Mouse (Mus musculus) hindbrain, embryonic 10.5 days (tissue): ENCODE measurements around the gene Acot1. TPM values are rescaled to one million over a fixed set of nuclear protein-coding genes. Genes with fewer than 3 reads are reported as not detected.
"Not testable (repeated sequence)": the region's sequence is repeated elsewhere in the genome, so short reads cannot be mapped to it uniquely, and the experiment has no call there.

Source experiments
- DNase-seq: peaks from one replicate; pipeline ENCODE4 v3.0.0-alpha.2; 2017; ENCODE audit warnings: low spot score
- H3K27ac ChIP-seq: fragments of 300-500 bp; sonication (generic); 2 replicates; pipeline ENCODE4 v1.5.1; 2016; ENCODE audit warnings: mild to moderate bottlenecking, moderate library complexity
- H3K27me3 ChIP-seq: fragments of 300-500 bp; sonication (generic); 2 replicates; pipeline ENCODE4 v1.6.1; 2016; ENCODE audit warnings: mild to moderate bottlenecking; ENCODE audit not compliant: poor library complexity, insufficient read depth, severe bottlenecking
- H3K36me3 ChIP-seq: fragments of 300-500 bp; sonication (generic); 2 replicates; pipeline ENCODE4 v1.6.1; 2016; ENCODE audit warnings: mild to moderate bottlenecking, moderate library complexity
- H3K4me1 ChIP-seq: fragments of 300-500 bp; sonication (generic); replicated peaks from 2 replicates; pipeline ENCODE4 v1.6.1; 2016; ENCODE audit warnings: mild to moderate bottlenecking
- H3K4me3 ChIP-seq: fragments of 300-500 bp; sonication (generic); 2 replicates; pipeline ENCODE4 v1.5.1; 2016; ENCODE audit warnings: mild to moderate bottlenecking, moderate library complexity
- H3K9me3 ChIP-seq: fragments of 300-500 bp; sonication (generic); 2 replicates; pipeline ENCODE4 v1.6.1; 2016; ENCODE audit warnings: mild to moderate bottlenecking, moderate library complexity
- WGBS: fragments of 180-500 bp; shearing (Covaris S2); methylation state at CpG from one replicate; pipeline ENCODE4 v1.1.7; 2016; 5-methylcytosine and 5-hydroxymethylcytosine counted together
- polyA plus RNA-seq: library from polyadenylated mRNA; unstranded; fragments of >200 nt; fragmentation: Nextera tagmentation; extraction: Ambion mirVana; gene quantifications from 2 replicates; pipeline ENCODE4 v1.2.1, GENCODE M21; 2016

Gene Acot1
- polyA plus RNA-seq, 1 experiment from 2014 or later, result 45.3 TPM

DNA sequence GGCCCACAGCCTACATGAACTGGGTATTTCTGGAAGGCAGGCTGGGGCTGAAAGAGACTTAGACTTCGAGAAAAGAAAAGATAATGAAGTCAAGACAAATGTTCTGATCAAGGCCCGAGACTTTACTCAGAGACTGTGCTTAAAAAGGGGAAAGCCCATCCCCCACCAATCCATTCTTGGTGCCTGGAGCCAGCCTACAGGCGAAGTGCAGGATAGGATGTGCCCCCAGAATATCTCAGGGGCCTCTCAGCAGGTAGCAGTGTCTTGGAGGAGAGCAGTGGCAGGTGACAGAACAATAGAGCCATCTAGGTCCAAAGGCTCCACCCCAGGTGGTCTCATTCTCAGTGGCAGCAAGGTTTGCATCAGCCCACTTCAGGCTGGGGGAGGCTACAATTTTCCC is 19.0 kb downstream of the Acot1 start:
- H3K9me3 ChIP-seq, H3K4me1 ChIP-seq, H3K27ac ChIP-seq, H3K36me3 ChIP-seq, H3K4me3 ChIP-seq, DNase-seq, H3K27me3 ChIP-seq: not testable (repeated sequence)
- 47% methylated on average over 3 of the region's 3 CpGs for WGBS

DNA sequence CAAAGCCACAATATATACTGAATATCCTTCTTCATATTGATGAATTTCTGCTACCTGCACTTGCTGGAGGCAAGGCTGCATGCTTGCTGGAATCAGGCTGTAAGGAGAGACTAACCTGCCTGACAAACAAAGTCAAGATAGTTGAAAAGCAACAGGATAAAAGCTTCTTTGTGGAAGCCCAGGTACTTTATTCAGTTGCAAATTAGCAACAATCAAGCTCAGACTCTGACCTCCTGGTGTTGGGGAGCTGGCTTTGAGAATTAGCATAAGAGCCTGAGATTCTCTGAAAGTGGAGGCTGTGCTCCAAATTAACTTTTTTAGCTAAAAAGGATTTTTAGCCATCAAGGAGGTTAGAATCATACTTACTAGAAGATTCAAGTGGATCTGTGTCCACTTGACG is 19.8 kb downstream of the Acot1 start:
- not testable (repeated sequence) for H3K4me3 ChIP-seq, H3K9me3 ChIP-seq, H3K4me1 ChIP-seq, DNase-seq, H3K36me3 ChIP-seq, H3K27ac ChIP-seq, H3K27me3 ChIP-seq
- WGBS, result 87% methylated on average over 1 of the region's 1 CpGs

DNA sequence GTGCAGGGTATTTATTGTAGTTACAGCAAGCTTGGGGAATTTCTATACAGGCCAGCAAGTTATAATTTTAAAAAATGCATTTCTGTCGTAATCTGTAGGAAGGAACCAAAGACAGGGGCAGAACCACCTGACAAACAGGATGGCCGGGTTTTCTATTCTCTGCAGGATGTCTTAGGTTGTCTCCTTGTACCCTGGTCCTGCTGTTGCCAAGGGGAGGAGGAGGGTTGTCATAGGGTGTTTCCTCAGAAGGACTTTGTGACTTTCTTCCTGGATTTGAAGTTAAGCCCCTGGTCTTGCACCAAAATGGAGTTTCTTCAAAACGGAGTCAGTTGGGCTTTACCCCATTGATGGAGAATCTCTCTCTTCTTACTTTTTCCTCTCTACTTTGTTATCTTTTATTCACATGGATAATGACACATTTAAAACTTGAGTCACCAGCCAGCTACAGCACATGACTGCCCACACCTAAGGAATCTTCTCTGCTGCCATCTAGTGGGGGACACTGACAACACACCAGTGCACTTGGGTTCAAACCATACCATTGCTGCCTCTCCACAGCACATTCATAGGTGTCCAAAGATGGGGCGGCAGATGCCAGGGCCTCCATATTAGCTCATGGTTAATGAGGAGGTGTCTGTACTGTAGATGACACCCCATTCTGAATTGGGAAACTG is 21.5 kb downstream of the Acot1 start:
- Histone ChIP-seq H3K4me1 (no peaks in the 10 kb centered on the region), H3K27me3 (no peaks in the 10 kb centered on the region)
- DNase-seq, result peak; percentile 56

DNA sequence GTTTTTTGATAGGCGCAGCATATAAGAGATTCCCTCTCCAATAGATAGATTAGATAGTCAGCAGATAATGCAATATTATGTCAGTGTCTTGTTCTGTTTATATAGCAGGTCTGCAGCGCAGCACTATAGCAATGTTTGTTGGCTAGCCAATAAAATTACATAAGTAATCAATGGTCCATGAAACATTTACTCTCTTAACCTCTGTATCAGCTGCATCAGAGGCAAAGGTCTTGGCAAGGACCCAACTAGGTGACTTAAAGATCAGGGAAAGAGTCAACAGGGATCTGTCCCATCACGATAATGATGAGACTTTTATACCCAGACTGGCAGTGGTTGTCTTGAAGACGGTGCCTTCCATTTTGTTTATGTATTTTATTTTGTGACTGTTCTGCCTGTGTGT is 23.6 kb downstream of the Acot1 start:
- Histone ChIP-seq H3K27ac (no peak overlapping the region), H3K36me3 (no peaks in the 10 kb centered on the region), H3K4me3 (no peak overlapping the region), H3K9me3 (no peaks in the 10 kb centered on the region), H3K27me3 (peaks cover 10% of the 10 kb centered on the region), H3K4me1 (no peaks in the 10 kb centered on the region)
- 93% methylated on average over 4 of the region's 4 CpGs for WGBS
- DNase-seq, result no peak

More for the DNA sequence above, 21.5 kb downstream of the Acot1 start:
- Histone ChIP-seq H3K36me3 (no peaks in the 10 kb centered on the region), H3K9me3 (no peaks in the 10 kb centered on the region), H3K4me3 (no peak overlapping the region), H3K27ac (no peak overlapping the region)
- 76% methylated on average over 4 of the region's 4 CpGs for WGBS

DNA sequence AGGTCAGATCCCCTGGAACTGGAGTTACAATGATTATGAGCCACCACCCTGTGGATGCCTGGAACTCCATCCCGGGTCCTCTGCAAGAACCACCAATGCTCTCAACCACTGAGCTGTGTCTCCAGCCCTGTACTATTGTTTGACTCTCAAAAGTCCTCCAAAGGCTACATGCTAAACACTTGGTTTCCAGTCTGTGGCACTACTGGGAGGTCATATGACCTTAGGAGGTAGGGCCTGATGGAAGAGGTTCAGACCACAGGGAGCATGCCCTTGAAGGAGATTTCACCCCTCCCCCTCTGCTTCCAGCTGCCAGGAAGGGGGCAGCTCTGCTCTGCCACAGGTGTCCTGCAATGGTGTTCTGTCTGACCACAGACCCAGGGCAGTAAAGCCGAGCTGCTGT is 24.0 kb downstream of the Acot1 start:
- not testable (repeated sequence) for DNase-seq, H3K27ac ChIP-seq, H3K9me3 ChIP-seq, H3K4me1 ChIP-seq, H3K4me3 ChIP-seq, H3K36me3 ChIP-seq
- peaks cover 10% of the 10 kb centered on the region for H3K27me3 ChIP-seq
- WGBS, result 85% methylated on average over 2 of the region's 2 CpGs

DNA sequence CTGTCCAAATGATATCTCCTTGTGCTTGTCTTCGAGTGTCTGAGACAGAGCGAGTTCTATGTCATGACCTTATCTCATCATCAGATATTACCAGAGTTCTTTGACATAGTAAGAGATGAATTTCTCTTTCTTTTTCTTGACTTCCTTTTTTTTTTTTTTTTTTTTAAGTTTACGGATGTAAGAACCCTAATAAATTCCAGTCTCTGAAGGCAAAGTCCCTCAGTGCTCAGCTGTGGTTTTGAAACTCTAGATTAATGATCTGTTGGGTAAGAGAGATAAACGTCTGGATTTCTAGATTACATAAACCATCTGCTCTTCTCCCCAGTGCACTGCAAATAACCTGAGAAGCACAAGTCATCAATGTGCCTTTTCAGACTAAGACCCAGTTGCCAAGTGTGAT is 24.8 kb downstream of the Acot1 start:
- no peak for DNase-seq
- H3K4me3 ChIP-seq, result no peak overlapping the region
- 80% methylated on average over 4 of the region's 4 CpGs for WGBS
- peaks cover 3% of the 10 kb centered on the region; the same call in 1 of the 2 replicates for H3K4me1 ChIP-seq
- no peaks in the 10 kb centered on the region for H3K36me3 ChIP-seq
- H3K27me3 ChIP-seq, result peaks cover 10% of the 10 kb centered on the region
- no peaks in the 10 kb centered on the region for H3K9me3 ChIP-seq
- no peak overlapping the region for H3K27ac ChIP-seq

DNA sequence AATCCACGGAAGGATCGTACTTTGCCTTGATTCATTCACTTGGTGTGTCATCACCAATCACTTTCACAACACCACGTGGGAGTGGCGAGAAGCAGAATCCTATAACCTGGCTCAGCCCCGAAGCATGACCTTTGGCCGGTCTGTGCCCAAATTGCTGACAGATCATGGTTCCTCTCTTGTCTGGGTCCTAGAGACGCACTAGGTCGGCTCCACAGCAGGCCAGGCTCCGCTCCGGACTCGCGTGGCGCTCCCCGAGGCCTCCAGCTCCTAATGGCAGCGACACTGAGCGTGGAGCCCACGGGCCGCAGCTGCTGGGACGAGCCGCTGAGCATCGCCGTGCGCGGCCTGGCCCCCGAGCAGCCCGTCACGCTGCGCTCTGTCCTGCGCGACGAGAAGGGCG is 29.0 kb downstream of the Acot1 start, which contains the start of gene Acot4:
TSS of gene Acot4 (plus strand) at position 139 of the 400 bp plus-strand sequence.
- H3K9me3 ChIP-seq, result peaks cover 13% of the 10 kb centered on the region; the same call in 1 of the 2 replicates
- peak within 1 kb of the TSS; percentile 53 for H3K4me3 ChIP-seq
- 9% methylated on average over 32 of the region's 32 CpGs for whole genome bisulfite sequencing
- not testable (repeated sequence) for H3K36me3 ChIP-seq, H3K4me1 ChIP-seq
- peak; percentile 42 for DNase-seq
- H3K27me3 ChIP-seq, result peaks cover 10% of the 10 kb centered on the region
- peak within 1 kb of the TSS; percentile 73 for H3K27ac ChIP-seq

DNA sequence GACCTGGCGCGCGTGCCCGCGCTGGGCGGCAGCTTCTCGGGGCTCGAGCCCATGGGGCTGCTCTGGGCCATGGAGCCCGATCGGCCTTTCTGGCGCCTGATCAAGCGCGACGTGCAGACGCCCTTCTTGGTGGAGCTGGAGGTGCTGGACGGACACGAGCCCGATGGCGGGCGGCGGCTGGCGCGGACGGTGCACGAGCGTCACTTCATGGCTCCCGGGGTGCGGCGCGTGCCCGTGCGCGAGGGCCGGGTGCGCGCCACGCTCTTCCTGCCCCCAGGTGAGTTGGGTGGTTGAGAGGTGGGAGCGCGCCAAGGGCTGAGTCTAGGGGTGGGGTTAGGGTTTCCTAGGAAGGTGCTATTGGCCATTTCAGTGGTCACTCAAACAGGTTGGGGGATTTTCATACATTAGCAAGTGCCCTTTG is 29.4 kb downstream of the Acot1 start, which contains the start of gene Gm49366:
TSS of gene Gm49366 (plus strand) at position 245 of the 421 bp plus-strand sequence.
- H3K4me1 ChIP-seq, H3K36me3 ChIP-seq: not testable (repeated sequence)
- H3K4me3 ChIP-seq, result peak within 1 kb of the TSS; percentile 53
- H3K9me3 ChIP-seq, result peaks cover 13% of the 10 kb centered on the region; the same call in 1 of the 2 replicates
- DNase-seq, result peak; percentile 25
- WGBS, result 2% methylated on average over 39 of the region's 39 CpGs
- peaks cover 10% of the 10 kb centered on the region for H3K27me3 ChIP-seq
- peak within 1 kb of the TSS; percentile 73 for H3K27ac ChIP-seq

DNA sequence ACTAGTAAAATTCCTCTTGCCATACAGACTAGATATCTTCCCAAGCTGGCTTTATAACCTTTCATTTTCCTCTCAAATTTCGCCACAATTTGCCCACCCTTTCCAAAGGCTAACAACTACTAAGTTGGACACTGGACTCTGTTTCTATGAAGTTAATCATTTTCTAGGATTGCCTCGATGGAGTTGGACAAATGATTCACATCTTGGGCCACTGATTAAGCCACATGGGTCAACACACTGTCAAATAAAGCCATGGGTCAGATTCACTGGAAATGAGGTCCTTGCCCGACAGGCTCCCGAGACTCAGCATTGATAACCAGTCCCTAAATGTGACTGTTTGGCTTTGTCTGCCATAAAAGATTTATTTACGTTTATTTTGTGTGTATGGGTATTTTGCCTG is 33.0 kb downstream of the Acot1 start:
- Histone ChIP-seq H3K36me3 (no peaks in the 10 kb centered on the region), H3K4me1 (peaks cover 3% of the 10 kb centered on the region; the same call in 1 of the 2 replicates), H3K27ac (no peak overlapping the region), H3K9me3 (peaks cover 20% of the 10 kb centered on the region; the same call in 1 of the 2 replicates), H3K27me3 (peaks cover 6% of the 10 kb centered on the region), H3K4me3 (no peak overlapping the region)
- WGBS, result 93% methylated on average over 5 of the region's 5 CpGs
- no peak for DNase-seq

DNA sequence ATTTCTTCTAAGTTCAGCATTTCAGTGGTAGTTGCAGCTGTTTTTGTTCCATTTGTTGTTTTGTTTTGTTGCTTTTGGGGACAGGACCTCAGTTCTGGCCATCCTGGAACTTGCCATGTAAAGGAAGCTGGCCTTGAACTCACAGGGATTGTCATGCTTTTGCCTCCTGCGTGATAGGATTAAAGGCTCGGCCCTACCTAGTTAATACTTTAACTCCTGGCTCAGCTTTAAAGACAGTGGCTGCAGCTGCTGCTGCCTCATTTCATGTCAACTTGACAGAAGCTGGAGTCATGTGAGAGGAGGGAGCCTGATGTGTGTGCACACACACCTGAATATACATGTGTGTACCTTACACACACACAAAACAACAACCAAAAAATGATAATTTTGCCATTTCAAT is 34.8 kb downstream of the Acot1 start:
- Histone ChIP-seq H3K4me3 (no peak overlapping the region), H3K4me1 (no peaks in the 10 kb centered on the region), H3K36me3 (no peaks in the 10 kb centered on the region), H3K9me3 (peaks cover 37% of the 10 kb centered on the region), H3K27ac (no peak overlapping the region), H3K27me3 (no peaks in the 10 kb centered on the region)
- DNase-seq, result no peak
- 72% methylated on average over 2 of the region's 2 CpGs for WGBS

DNA sequence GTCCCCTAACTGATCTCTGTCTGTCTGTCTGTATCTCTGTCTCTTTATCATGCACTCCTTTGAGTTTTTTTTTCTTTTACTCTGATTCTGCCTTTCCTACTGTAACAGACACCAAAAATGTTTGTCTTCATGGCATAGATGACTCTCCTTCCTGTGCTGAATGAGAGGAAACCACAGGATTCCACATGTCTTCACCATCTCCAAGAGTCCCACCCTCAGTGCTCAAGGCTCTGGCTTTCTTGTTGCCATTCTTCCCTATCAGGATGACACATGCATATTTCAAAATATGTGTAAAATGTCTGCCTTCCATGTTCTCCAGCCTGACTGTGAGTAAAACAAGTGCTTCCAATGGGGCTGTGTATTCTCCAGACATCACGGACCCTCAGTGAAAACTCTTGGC is 37.6 kb downstream of the Acot1 start:
- DNase-seq, result no peak
- Histone ChIP-seq H3K4me1 (no peaks in the 10 kb centered on the region), H3K36me3 (no peaks in the 10 kb centered on the region), H3K4me3 (no peak overlapping the region), H3K9me3 (peaks cover 24% of the 10 kb centered on the region), H3K27me3 (peaks cover 4% of the 10 kb centered on the region), H3K27ac (no peak overlapping the region)
- 93% methylated on average over 1 of the region's 1 CpGs for WGBS

DNA sequence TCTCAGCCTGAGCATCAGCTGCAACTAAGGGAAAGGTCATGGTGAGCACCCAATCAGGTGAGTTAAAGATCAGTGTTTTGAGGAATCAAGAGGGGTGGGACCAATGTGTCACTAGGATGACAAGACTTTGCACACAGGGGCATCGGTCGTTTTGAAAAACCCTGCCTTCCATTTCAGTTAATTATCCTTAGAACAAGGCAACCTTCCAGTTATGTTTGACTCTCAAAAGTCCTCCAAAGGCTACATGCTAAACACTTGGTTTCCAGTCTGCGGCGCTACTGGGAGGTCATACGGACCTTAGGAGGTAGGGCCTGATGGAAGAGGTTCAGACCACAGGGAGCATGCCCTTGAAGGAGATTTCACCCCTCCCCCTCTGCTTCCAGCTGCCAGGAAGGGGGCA is 41.5 kb downstream of the Acot1 start:
- WGBS, result 85% methylated on average over 5 of the region's 5 CpGs
- not testable (repeated sequence) for H3K4me3 ChIP-seq, H3K36me3 ChIP-seq, H3K27ac ChIP-seq, H3K4me1 ChIP-seq, DNase-seq
- peaks cover 35% of the 10 kb centered on the region for H3K27me3 ChIP-seq
- H3K9me3 ChIP-seq, result peaks cover 24% of the 10 kb centered on the region

DNA sequence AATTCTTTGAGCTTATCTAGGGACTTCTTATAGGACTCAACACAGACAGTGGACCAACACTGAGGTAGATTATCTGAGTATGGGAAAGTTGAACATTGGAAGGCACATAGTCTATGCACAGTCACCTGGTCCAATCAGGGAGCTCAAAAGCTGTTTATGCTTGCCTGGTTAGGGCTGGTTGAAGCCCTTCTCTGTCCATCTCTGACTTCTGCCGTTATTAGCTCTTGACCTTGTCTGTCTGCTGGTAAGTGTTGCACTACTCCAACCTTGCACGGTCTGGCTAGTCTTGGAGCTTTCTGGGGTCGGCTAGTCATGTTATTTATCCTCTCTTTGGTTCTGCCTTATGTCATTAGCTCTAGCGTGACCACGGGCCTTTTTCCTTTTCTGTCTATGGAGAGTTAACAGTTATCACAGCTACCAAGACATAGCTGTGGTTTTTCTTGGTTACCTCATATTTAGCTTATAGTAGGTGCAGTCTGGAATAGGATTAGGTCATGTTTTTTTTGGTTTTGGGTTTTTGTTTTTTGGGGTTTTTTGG is 42.7 kb downstream of the Acot1 start, which contains the start of gene Acot3:
TSS of gene Acot3 (plus strand) at position 208 of the 538 bp plus-strand sequence.
- Histone ChIP-seq H3K9me3 (peaks cover 20% of the 10 kb centered on the region), H3K27me3 (peaks cover 35% of the 10 kb centered on the region), H3K4me3 (peak within 1 kb of the TSS; percentile 58; the same call in 1 of the 2 replicates), H3K27ac (no peak within 1 kb of the TSS), H3K4me1 (peaks cover 10% of the 10 kb centered on the region), H3K36me3 (no peaks in the 10 kb centered on the region)
- no peak for DNase-seq
- WGBS, result 89% methylated on average over 5 of the region's 5 CpGs
